Mouse (Mus musculus) T-helper 17 cell (primary cell): ENCODE measurements around the gene Hnrnpa3.
"Not testable (repeated sequence)": the region's sequence is repeated elsewhere in the genome, so short reads cannot be mapped to it uniquely, and the experiment has no call there.

Experiments
- in situ Hi-C, 2 experiments: fragments of 300-600 bp; cut with MboI, MseI; formaldehyde crosslinking; loops; 1 replicate in 1 of 2; 2 replicates in 1 of 2; pipeline ENCODE4 v1.15.1; 2025; ENCODE audit warnings: high pct_unique_total_duplicates in 2 of 2

Hnrnpa3 gene

GRCm38 (mm10) chr2:75671337-75671660 is 12.2 kb downstream of the Hnrnpa3 start:
- in situ Hi-C loops: no loop called here

- in situ Hi-C loops: no loop called here
These were observed 13.5 kb downstream of the Hnrnpa3 start for GRCm38 (mm10) chr2:75672561-75672960.

GRCm38 (mm10) chr2:75676567-75676966 is 17.5 kb downstream of the Hnrnpa3 start:
- in situ Hi-C loops: loop anchor here in 1 of 2 experiments (5.0 kb wide), 1 partner anchor 106 kb away; no protein-coding TSS in a partner anchor

GRCm38 (mm10) chr2:75679947-75680346 is 20.9 kb downstream of the Hnrnpa3 start:
- in situ Hi-C loops: loop anchor here in 1 of 2 experiments (5.0 kb wide), 1 partner anchor 102 kb away; no protein-coding TSS in a partner anchor

DNA sequence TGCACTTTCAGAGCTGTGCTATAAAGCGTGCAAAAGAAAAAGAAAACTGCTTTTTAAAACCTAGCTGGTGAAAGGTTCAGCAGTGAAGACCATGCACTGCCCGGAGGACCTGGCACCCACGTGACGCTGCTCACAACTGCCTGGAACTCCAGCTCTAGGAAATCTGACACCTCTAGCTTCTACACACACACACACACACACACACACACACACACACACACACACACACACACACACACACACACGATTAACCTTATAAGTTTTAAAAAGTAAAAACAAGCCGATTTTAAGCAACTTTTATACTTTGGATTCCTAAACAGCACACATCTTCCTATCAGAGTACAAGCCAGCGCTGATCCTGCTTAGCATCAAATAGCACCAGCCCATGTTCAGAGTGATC is 22.4 kb downstream of the Hnrnpa3 start:
- in situ Hi-C loops: no loop called here

DNA sequence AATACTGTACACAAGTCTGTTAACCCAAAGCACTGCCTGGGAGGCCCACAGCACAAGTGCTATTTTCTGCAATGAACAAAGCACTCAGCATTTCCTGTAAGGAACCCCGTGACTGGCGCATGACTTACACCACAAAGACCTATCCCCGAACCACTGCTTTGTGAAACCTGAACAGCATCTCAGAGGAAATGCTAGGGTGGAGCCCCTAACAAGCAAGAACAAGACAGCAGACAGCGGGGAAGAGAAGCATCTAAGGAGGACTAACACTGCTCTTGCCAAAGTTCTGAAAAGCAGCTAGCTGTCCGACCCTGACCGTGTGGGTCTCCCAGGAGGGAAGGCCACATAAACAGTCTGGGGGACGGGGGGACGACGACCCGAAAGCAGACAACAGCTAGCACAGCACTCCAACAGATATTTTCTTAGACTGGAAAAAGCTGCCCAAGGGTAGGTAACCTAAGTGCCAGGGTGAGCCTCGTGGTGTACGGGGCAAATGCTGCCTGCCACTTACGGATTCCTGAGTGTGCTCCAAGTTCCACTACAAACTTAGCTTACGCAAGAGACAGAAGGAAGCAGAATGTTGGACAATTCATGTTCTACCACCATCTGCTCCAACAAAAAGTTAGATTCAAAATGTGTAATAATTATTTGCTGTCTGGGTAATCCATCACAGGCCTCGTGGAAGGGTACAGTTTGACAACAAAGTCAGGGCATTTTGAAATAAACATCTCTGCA is 24.1 kb downstream of the Hnrnpa3 start:
- in situ Hi-C loops: no loop called here

DNA sequence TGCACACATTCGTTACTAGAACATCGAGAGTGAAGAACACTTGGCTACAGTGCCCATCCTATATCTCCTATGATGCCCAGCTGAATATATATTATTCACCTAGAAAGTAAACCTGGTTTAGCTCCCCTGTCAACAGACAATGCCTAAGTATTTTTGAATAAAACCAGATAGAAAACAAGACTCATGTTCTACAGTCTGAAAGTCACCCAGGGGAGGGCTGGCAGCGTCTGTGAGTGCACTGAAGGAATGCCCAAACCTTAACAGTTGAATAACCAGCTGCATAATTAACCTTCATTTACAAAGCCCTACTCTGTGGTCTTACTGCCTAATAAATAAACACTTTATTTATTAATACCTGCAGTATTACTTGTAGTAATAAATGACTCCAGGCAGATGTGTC is 25.5 kb downstream of the Hnrnpa3 start:
- in situ Hi-C loops: no loop called here

GRCm38 (mm10) chr2:75685458-75685861 is 26.4 kb downstream of the Hnrnpa3 start:
- in situ Hi-C loops: no loop called here

- in situ Hi-C loops: no loop called here
These were observed 28.1 kb downstream of the Hnrnpa3 start for GRCm38 (mm10) chr2:75687040-75687749.

DNA sequence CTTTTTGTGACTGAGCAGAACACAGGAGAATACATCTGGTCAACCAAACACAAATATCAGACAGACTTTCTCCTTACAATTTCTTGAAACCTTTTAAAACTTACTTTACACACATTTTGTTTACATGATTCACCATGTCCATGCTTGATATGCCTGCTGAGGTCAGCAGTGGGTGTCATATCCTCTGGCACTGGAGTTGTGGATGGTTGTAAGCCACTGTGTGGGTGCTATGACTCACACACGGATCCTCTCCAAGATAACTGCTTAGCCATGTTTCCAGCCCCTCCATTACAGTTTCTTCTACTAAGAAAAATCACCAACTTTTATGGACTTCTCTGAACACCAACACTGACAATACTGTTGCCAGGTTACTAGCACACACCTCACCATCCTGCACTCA is 29.8 kb downstream of the Hnrnpa3 start:
- in situ Hi-C loops: no loop called here

- in situ Hi-C loops: no loop called here
These were observed 30.6 kb downstream of the Hnrnpa3 start for GRCm38 (mm10) chr2:75689482-75690158.

DNA sequence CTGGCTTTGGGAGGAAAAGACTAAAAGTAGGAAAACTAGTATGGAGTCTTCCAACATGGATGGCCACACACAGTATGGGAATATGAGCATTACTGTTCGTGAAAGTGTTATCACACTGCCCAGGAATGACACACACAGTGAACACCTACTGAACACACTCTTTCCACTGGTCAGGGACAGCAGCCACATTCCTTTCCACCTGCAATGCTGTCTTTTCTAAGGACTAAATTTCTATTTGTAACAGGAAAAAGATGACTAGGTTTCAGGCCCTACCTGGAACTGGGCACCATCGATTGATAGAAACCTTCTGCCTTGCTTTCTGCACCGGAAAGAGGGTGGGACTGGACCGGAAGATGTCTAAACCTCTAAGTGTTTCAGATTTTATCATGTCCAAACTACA is 31.6 kb downstream of the Hnrnpa3 start:
- in situ Hi-C loops: no loop called here

- in situ Hi-C loops: no loop called here
These were observed 32.3 kb downstream of the Hnrnpa3 start for GRCm38 (mm10) chr2:75691316-75691715.

DNA sequence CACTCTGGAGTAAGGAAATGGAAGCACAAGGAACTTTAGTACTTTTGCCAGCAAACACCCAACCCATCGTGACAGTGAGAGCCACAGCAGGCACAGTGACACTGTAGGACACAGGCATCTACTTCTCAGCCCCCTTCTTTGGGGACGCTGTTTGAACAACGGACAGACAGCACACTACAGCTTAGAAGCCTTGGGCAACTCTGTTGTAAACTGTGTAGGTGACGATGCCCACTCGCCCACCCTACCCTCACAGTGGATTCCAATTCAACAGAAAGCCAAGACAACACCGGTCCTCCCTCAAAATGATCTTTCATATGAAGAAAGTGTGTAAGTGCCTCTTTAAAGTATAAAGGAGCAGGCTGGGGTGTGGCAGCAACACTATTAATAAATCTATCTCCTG is 33.3 kb downstream of the Hnrnpa3 start:
- in situ Hi-C loops: no loop called here

DNA sequence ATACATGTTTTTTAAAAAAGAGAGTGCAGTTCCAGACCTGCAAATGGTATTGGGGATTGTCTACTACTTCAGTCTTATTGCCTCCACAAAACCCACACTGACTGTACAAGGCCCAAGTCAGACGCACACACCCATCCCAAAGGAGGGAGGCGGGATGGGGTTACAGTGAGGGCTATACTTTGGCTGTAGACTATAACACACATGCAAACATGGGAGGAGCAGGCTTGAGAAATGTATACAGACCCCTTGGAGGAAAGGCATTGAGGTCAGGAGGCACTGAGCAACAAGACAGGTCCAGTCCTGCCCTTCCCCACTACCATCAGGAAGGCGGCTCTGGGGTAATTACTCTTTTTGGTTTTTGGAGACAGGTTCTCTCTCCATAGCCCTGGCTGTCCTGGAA is 35.9 kb downstream of the Hnrnpa3 start:
- in situ Hi-C loops: not testable (repeated sequence)

GRCm38 (mm10) chr2:75695676-75696350 is 36.8 kb downstream of the Hnrnpa3 start:
- in situ Hi-C loops: no loop called here

GRCm38 (mm10) chr2:75696371-75696770 is 37.3 kb downstream of the Hnrnpa3 start:
- in situ Hi-C loops: no loop called here

DNA sequence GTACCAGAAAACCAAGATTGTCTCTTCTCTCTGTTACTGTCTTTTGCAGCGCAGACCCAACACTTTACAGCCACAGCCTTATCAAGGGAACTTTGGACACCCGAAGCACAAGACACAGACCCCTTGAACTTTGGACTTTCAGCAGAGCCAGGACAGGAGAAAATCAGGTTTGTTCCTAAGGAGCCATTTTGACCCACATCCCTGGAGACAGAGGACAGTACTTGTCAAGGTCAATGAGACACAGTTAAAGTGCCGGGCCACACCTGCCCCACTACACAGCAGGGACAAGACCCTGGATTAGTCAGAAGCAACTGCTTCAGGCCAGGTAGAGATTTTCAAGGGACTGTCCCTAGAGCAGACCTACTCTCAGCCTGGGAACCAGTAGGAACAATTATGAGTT is 38.2 kb downstream of the Hnrnpa3 start:
- in situ Hi-C loops: no loop called here

GRCm38 (mm10) chr2:75698007-75698406 is 38.9 kb downstream of the Hnrnpa3 start:
- in situ Hi-C loops: no loop called here

DNA sequence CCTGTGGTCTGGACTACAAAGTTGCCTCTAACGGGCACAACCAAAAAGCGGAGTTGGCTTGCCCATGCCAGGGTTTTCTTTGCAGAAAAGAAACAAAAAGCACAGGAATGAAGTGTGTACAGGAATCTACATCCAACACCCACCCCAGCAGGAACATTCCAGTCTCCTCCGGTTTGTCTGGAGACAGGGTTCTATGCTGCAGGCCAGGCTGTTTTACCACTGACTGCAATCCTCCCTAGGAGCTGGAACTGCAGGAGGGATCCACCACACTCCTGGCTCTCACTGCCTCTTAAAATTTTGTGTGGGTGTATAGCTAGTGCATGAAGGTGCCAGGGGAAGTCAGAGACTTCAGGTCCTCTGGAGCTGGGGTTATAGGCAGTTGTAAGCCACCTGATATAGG is 39.8 kb downstream of the Hnrnpa3 start:
- in situ Hi-C loops: no loop called here

- in situ Hi-C loops: no loop called here
These were observed 41.5 kb downstream of the Hnrnpa3 start for GRCm38 (mm10) chr2:75700543-75700942.

DNA sequence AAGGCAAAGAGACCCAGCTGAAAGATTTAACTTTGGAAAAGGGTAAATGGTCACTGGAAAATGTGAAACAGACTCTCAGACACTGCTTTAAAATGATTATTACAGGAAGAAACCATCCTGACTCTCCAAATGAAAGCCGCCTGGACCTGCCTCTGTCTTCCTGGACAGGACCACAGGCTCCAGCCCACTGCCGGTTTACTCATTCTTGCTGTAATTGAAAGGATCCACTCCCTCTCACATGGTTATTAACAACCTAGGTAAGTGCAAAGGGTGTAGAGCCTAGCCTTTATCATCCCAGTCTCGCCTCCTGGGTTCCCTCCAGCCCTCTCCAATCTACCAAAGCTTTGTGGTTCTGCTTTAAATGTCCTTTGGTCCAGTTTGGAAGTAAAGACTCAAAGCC is 42.1 kb downstream of the Hnrnpa3 start:
- in situ Hi-C loops: no loop called here
